Mouse (Mus musculus) embryonic facial prominence, embryonic 10.5 days (tissue): ENCODE results near the gene Mmp15. TPM values are rescaled to one million over a fixed set of nuclear protein-coding genes. Genes with fewer than 3 reads are reported as not detected.

Experiments used
- DNase-seq: peaks from one replicate; pipeline ENCODE4 v3.0.0-alpha.2; 2017; ENCODE audit warnings: low spot score
- H3K27ac ChIP-seq: fragments of 300-500 bp; sonication (generic); replicated peaks from 2 replicates; pipeline ENCODE4 v1.5.1; 2016; ENCODE audit warnings: mild to moderate bottlenecking
- H3K27me3 ChIP-seq: fragments of 300-500 bp; sonication (generic); replicated peaks from 2 replicates; pipeline ENCODE4 v1.6.1; 2016; ENCODE audit warnings: low read depth, mild to moderate bottlenecking; ENCODE audit not compliant: poor library complexity, severe bottlenecking
- H3K36me3 ChIP-seq: fragments of 300-500 bp; sonication (generic); replicated peaks from 2 replicates; pipeline ENCODE4 v1.6.1; 2016; ENCODE audit warnings: mild to moderate bottlenecking, moderate library complexity
- H3K4me1 ChIP-seq: fragments of 300-500 bp; sonication (generic); 2 replicates; pipeline ENCODE4 v1.6.1; 2016
- H3K4me3 ChIP-seq: fragments of 300-500 bp; sonication (generic); 2 replicates; pipeline ENCODE4 v1.5.1; 2016; ENCODE audit warnings: mild to moderate bottlenecking, moderate library complexity
- H3K9me3 ChIP-seq: fragments of 300-500 bp; sonication (generic); 2 replicates; pipeline ENCODE4 v1.6.1; 2016; ENCODE audit warnings: mild to moderate bottlenecking
- WGBS: fragments of 180-500 bp; shearing (Covaris S2); methylation state at CpG from one replicate; pipeline ENCODE4 v1.1.7; 2016; 5-methylcytosine and 5-hydroxymethylcytosine counted together
- polyA plus RNA-seq: library from polyadenylated mRNA; unstranded; fragments of >200 nt; fragmentation: Nextera tagmentation; extraction: Ambion mirVana; gene quantifications from 2 replicates; pipeline ENCODE4 v1.2.1, GENCODE M21; 2016

Mmp15 gene
- polyA plus RNA-seq, 1 experiment from 2014 or later, result 11.3 TPM

DNA sequence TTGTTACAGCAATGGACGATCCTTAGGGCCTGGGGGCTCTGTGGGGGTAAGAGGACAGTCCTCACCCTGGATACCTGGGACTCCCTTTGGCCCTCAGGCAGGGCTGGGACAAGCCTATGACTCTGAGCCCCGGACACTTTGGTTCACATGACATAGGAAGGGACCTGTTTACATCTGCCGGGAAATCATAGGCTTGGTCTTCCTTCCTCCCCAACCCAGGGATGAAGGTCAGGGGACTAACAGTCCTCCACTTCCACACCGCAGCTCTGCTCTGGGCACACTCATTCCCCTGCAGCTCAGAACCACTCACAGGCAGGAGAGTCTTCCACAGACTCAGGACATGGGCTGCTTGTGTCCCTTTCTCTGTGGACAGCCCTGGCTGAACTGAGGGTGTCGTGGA lies 25.2 kb upstream of the Mmp15 start:
- WGBS, result 91% methylated on average over 5 of the region's 5 CpGs
- Histone ChIP-seq H3K9me3 (no peaks in the 10 kb centered on the region), H3K4me1 (peaks cover 27% of the 10 kb centered on the region), H3K36me3 (peaks cover 65% of the 10 kb centered on the region), H3K27me3 (peaks cover 2% of the 10 kb centered on the region; the same call in 1 of the 2 replicates), H3K27ac (no peak overlapping the region), H3K4me3 (no peak overlapping the region)
- DNase-seq, result no peak

DNA sequence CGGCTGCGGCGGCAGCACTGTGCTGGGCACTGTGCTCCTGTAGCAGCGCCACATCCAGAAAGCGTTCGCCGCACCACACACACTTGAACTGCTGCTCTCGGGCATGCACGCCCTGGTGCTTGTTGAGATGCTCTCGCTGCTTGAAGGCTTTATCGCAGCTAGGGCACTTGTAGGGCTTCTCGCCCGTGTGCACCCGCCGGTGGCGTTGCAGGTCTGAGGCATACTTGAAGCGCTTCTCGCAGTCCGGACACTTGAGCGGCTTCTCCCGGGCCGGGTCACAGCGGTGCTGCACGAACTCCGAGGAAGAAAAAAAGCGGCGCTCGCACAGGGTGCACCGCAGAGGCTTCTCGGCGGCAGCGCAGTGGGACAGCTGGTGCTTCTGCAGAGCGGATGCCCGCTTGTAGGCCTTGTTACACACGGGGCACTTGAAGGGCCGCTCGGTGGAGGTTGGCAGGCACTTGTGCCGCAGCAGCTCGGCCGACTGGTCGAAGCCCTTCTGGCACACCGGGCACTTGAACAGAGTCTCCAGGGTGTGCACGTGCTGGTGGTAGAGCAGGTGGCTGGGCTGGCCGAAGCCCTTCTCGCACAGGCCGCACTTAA lies 24.1 kb upstream of the Mmp15 start:
- no peak overlapping the region for H3K27ac ChIP-seq
- H3K4me1 ChIP-seq, result peaks cover 31% of the 10 kb centered on the region
- no peaks in the 10 kb centered on the region for H3K9me3 ChIP-seq
- H3K27me3 ChIP-seq, result no peaks in the 10 kb centered on the region
- DNase-seq, result no peak
- no peak overlapping the region for H3K4me3 ChIP-seq
- WGBS, result 86% methylated on average over 46 of the region's 46 CpGs
- H3K36me3 ChIP-seq, result peaks cover 65% of the 10 kb centered on the region

DNA sequence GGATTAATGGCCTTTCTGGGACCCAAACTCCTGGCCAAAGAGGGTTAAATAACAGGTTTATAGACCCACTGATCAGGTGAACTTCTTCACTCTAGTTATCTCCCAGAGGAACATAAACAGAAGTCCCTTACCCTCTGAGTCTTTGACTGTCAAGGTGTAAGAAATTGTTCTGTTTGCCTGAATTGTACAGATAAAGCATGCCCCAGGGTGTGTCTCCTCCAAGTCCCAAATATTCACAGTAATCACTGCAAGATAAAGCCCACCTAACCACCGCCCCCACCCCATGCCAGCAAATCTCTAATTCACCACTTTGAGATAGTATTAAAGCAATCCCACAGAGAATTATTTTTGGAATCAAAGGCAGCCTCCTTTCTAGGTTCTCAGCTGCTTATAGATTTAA lies 21.7 kb upstream of the Mmp15 start:
- H3K27me3 ChIP-seq, result no peaks in the 10 kb centered on the region
- H3K9me3 ChIP-seq, result no peaks in the 10 kb centered on the region
- H3K36me3 ChIP-seq, result peaks cover 64% of the 10 kb centered on the region
- no peak overlapping the region for H3K27ac ChIP-seq
- H3K4me3 ChIP-seq, result peak overlapping the region; percentile 92
- no peak for DNase-seq
- 82% methylated on average over 1 of the region's 1 CpGs for WGBS
- H3K4me1 ChIP-seq, result peaks cover 28% of the 10 kb centered on the region

DNA sequence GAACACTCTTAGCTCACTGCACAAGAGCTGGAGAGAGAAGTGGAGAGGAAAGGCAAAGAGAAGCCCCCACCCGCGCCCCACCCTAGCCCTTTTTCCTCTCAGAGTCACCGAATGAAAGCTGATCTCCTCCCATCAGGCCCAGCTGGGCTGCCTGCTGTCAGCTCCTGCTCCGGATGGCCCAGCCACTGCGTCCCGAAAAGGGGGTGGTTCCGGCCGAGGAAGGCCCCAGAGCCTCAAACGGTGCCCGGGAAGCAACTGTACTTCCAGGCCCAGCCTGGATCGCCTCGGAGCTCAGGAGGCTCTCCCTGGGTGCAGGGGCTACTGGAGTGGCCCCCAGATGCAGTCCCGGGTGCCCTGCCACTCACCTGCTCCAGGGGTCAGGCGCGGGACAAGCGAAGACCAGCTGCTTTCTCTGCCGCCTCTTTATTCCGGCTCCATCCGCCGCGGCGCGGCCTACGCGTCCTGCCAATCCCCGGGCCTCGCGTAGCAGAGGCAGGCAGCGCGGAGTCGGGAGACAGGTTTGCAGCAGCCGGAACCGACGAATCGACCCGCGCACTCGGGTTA lies 20.8 kb upstream of the Mmp15 start:
- H3K27me3 ChIP-seq, result no peaks in the 10 kb centered on the region
- WGBS, result under 1% methylated on average over 38 of the region's 38 CpGs
- DNase-seq, result no peak
- peak overlapping the region; percentile 92 for H3K4me3 ChIP-seq
- H3K9me3 ChIP-seq, result no peaks in the 10 kb centered on the region
- peaks cover 26% of the 10 kb centered on the region for H3K4me1 ChIP-seq
- H3K27ac ChIP-seq, result peak overlapping the region; percentile 97
- H3K36me3 ChIP-seq, result peaks cover 55% of the 10 kb centered on the region

DNA sequence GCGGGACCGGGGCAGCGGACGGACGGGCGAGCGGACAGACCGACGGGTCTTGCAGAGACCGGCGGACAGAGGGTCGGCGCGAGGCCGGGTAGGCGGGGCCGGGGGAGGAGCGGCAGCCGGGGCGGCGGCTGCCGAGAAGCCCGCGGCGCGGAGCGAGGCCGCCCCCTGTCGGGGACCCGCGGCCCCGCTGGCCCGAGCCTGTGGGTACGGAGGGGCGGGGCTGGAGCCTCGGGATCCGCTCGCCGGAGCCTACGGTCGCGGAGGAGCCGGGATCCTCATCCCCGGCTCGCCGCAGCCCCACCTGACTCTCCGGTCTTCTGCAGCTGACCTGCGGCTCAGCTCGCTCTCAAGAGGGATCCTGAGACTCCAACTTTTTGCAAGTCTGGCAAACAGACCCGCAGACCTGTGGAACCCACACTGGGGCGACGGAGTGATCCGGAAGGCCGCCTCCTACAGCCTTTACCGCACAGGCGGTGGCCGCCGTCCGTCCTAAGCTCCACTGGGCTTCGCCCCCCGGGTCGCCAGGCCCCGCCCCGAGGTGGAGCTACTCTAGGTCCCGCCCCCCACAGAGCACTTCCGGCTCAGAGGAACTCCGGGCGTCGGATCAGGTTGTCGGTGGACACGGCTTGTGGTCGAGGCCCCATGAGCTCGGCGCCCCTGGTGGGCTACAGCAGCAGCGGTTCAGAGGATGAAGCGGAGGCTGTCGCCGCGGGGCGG lies 20.2 kb upstream of the Mmp15 start, which contains the start of the genes Zfp319 and Usb1:
Gene Zfp319, minus strand, starts transcription at position 231 of the 717 bp plus-strand sequence.
Gene Usb1, plus strand, starts transcription at position 565 of the 717 bp plus-strand sequence.
- H3K27me3 ChIP-seq, result no peaks in the 10 kb centered on the region
- peaks cover 26% of the 10 kb centered on the region for H3K4me1 ChIP-seq
- peaks cover 49% of the 10 kb centered on the region for H3K36me3 ChIP-seq
- DNase-seq, result peak; percentile 98
- under 1% methylated on average over 80 of the region's 80 CpGs for WGBS
- H3K9me3 ChIP-seq, result no peaks in the 10 kb centered on the region
- H3K27ac ChIP-seq, result peak within 1 kb of the TSS; percentile 97
- H3K4me3 ChIP-seq, result peak within 1 kb of the TSS; percentile 92

DNA sequence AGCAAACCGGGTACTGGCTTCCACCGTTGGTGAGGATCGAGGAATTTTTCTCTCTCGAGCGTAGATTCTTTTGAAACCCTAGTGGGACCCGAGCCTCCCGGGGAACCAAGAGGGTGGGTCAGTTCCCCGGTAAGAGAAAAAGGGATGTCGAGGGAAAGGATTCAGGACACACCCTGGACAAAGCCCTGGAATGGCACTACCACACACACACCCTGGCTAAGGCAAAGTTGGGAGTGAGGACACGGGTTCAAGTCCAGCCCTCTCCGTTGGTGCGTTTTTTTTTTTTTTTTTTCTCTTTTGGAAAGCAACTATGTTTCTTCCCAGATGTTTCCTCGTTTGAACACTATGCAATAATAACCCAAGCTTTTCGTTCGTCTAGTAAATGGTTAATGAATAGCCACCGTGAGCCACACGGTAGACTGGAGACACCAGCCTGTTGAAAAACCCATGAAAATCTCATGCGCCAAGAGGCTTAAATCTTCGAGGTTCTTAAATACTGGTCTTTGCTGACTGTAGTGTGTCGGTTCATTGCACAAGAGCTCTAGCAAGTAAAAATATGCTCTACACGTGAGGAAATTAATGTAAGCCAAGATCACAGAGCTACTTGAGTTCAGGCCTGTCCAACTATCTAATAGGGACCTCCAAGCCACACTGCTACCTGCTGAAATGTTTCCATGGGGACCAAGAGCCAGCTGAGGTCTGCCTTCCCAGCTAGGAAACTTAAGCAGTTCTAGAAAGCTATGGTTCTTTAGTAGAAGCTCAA lies 19.4 kb upstream of the Mmp15 start:
- peaks cover 46% of the 10 kb centered on the region for H3K36me3 ChIP-seq
- H3K27ac ChIP-seq, result peak overlapping the region; percentile 97
- DNase-seq, result no peak
- H3K4me3 ChIP-seq, result peak overlapping the region; percentile 92
- H3K4me1 ChIP-seq, result peaks cover 26% of the 10 kb centered on the region
- no peaks in the 10 kb centered on the region for H3K27me3 ChIP-seq
- H3K9me3 ChIP-seq, result no peaks in the 10 kb centered on the region
- 31% methylated on average over 21 of the region's 21 CpGs for WGBS

DNA sequence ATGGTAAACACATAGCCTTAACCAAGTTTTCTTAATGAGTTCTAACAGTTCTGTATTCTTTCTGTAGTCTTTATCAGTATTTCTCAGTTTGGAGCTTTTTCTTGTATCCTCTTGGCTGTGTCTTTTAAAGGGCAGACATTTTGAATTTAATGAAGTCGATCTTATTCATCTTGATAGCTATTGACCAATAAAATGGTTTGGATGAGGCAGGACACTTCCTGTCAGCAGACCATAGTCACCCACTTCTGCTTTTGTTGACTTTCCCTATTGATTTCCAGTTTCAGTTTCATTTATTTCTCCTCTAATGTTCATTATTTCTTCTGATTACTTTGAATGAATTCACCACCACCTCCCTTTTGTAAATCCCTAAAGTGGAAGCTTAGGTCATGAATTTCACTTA lies 16.4 kb upstream of the Mmp15 start:
- Histone ChIP-seq H3K27ac (no peak overlapping the region), H3K4me3 (no peak overlapping the region), H3K36me3 (peaks cover 50% of the 10 kb centered on the region), H3K9me3 (no peaks in the 10 kb centered on the region), H3K4me1 (peaks cover 12% of the 10 kb centered on the region), H3K27me3 (no peaks in the 10 kb centered on the region)
- DNase-seq, result no peak
- WGBS, result 94% methylated on average over 1 of the region's 1 CpGs

DNA sequence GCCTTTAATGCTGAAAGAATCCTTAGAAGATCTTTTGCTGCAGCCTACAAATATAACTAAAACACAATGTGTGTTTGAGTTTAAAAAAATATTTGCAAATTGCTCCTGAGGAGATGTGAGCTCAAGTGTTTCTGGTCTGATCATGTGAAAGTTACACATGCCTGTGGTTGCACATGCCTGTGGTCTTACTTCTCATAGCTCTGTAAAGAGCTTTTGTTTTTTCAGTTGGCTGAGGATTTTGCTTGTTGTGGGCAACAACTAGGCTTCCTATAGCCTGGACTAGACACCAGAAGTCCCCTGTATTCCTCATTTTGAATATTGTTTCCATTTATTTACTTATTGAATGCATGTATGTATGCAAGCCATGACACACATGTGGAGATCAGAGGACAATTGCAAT lies 15.7 kb upstream of the Mmp15 start:
- Histone ChIP-seq H3K27ac (no peak overlapping the region), H3K4me3 (no peak overlapping the region), H3K9me3 (no peaks in the 10 kb centered on the region), H3K36me3 (peaks cover 51% of the 10 kb centered on the region), H3K27me3 (no peaks in the 10 kb centered on the region), H3K4me1 (peaks cover 6% of the 10 kb centered on the region)
- DNase-seq, result no peak

DNA sequence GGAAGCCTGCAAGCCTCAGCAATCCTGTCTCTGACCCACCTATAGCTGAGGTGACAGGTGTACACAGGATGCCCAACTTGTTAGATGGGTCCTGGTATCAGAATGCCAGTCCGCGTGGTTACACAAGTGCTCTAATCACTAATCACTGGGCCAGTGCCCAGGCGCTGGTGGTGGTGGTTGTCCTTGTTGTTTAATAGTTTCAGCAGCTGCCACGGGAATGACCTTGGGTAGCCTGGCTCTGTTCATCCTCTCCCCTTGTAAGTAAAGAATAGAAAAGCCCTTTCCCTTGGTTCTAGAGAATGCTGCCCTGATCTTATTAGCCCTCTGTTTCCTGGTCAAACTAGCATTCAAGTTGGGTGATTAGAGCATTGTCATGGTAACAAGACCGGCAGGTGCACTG lies 10.3 kb upstream of the Mmp15 start:
- peaks cover 64% of the 10 kb centered on the region for H3K36me3 ChIP-seq
- no peak for DNase-seq
- H3K27ac ChIP-seq, result no peak overlapping the region
- H3K9me3 ChIP-seq, result no peaks in the 10 kb centered on the region
- H3K4me3 ChIP-seq, result no peak overlapping the region
- 68% methylated on average over 5 of the region's 5 CpGs for WGBS
- no peaks in the 10 kb centered on the region for H3K27me3 ChIP-seq
- H3K4me1 ChIP-seq, result no peaks in the 10 kb centered on the region; the same call in 1 of the 2 replicates

DNA sequence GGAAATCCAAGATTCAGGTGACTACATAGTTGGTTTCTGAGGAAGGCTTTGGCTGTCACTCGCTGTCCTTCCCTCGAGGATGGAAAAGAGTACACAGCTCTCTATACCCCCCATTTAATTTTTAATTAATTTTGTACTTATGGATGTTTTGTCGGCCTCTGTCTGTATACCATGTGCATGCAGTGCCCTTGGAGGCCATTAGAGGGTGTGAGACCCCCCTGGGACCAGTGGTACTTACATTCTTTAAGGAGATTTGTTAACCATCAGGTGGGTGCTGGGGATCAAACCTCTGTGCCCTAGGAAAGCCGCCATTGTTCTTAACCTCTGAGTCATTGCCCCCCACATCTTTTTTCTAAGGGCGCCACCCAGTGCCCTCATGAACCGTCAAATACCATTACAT lies 7.4 kb upstream of the Mmp15 start:
- peaks cover 6% of the 10 kb centered on the region for H3K27me3 ChIP-seq
- peaks cover 41% of the 10 kb centered on the region for H3K36me3 ChIP-seq
- no peaks in the 10 kb centered on the region for H3K9me3 ChIP-seq
- WGBS, result 75% methylated on average over 6 of the region's 6 CpGs
- H3K4me1 ChIP-seq, result peaks cover 4% of the 10 kb centered on the region; the same call in 1 of the 2 replicates
- no peak overlapping the region for H3K27ac ChIP-seq
- no peak for DNase-seq
- no peak overlapping the region for H3K4me3 ChIP-seq

DNA sequence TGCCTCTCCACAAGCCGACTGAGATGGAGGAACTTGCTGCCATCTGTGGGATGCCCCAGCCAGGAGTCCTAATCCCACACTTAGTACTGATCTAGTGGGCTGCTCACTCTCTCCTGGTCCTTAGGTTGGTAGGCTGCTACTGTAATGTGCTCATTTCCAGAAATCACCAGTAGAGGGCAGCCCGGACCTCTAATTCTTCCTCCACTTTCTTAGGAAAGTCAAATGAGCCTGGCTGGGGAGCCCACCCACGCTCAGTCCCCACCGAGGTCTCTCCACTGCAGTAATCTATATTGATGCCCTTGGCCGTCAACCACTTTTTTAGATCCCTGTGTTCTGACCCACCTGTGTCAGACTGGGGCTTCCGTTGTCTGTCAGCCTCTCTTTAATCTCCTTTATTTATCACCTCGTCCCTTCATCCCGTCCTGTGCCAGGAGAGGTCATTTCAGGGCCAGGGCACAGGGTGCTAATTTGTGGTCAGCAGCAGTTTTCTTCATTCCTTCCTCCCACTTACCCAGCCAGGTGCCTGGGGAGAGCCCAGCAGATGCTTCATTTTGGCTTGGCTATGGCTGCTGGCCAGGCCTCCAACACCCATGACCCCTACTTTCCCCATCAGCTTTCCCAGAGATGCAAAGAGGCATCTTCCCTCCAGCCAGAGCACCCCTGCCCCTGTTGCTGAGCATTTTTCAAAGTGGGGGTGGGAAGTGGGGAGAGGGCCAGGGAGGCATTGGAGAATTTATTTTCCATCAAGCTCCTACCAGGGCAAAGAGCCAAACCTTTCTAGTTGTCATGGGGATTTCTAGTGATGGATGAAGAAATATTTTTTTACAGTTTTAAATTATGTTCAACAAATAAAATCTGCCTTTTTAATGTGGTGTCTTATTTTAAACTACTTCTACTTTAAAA lies 5.2 kb upstream of the Mmp15 start:
- H3K27me3 ChIP-seq, result peaks cover 26% of the 10 kb centered on the region
- DNase-seq, result peak; percentile 77
- H3K9me3 ChIP-seq, result no peaks in the 10 kb centered on the region
- H3K4me1 ChIP-seq, result peaks cover 14% of the 10 kb centered on the region
- 41% methylated on average over 8 of the region's 8 CpGs for WGBS
- H3K36me3 ChIP-seq, result peaks cover 28% of the 10 kb centered on the region
- no peak overlapping the region for H3K4me3 ChIP-seq
- H3K27ac ChIP-seq, result no peak overlapping the region

DNA sequence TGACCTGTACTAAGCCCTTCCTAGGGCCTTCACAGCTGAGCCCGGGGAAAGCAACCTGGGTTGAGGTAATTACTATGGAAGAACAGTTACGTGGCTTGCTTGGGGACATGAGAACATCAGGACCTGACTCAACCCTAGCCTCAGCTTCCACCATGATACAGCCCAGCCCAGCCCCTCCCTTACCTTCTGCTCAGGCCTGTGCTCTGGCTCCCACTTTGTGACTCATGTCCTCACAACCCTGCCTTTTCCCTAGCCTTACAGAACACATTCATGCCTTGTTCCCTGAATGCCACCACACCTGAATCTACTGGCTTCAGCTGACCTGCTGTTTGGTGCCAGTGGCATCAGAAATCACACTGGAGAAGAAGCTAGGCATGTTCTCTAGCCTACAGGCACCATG lies 3.7 kb upstream of the Mmp15 start:
- Histone ChIP-seq H3K36me3 (peaks cover 20% of the 10 kb centered on the region), H3K4me1 (peaks cover 28% of the 10 kb centered on the region), H3K27me3 (peaks cover 34% of the 10 kb centered on the region), H3K9me3 (no peaks in the 10 kb centered on the region), H3K4me3 (no peak overlapping the region), H3K27ac (no peak overlapping the region)
- WGBS, result 90% methylated on average over 2 of the region's 2 CpGs
- DNase-seq, result no peak
